11 mouse cellular contexts compared by ENCODE assay signal in the genomic region with DNA sequence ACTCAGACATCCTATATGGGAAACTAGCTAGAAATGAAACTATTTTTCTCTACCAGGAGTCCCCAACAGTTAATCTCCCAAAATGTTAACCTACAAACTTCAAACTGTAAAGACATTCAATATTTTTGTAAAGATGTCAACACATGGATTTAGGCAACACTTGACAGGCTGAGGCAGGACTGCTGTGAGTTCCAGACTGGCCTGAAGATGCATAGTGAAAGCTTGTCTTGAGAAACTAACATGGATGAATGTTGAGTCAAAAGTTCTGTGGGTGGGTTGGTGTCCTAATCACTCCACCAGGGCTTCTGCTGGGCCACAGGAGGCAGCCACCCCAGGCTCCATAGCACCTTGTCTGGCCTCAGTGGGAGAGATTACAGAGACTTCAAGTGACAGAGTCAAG. TPM values are rescaled to one million over a fixed set of nuclear protein-coding genes. Genes with fewer than 3 reads are reported as not detected.
DNase-seq lines count a peak whose midpoint lies in the region; ATAC-seq lines count a peak whose summit lies in the region.
"Had no signal": no experiment of that assay in that cellular context is flagged by ENCODE, and none has a peak within 500 bp of the region (broad histone marks: within the 10 kb centered on the region; RNA-seq: fewer than 3 reads in every experiment).

No protein-coding gene starts in this region.

- no peak for DNase-seq in kidney, postnatal 4 days
- no peak for DNase-seq in embryonic facial prominence, embryonic 11.5 days (ENCODE audit: low spot score)
- no peak for DNase-seq in gastrocnemius, postnatal 10 days
- DNase-seq in gastrocnemius, postnatal 25 days: no peak
- DNase-seq: retina, postnatal 1 day had no signal

- peaks cover 29% of the 10 kb centered on the region for H3K4me1 ChIP-seq in kidney, embryonic 16.5 days (ENCODE audit: insufficient read depth, low read length)
- no peaks in the 10 kb centered on the region for H3K4me1 ChIP-seq in embryonic facial prominence, embryonic 11.5 days (ENCODE audit: control insufficient read depth, insufficient read depth, low read length)
- H3K4me1 ChIP-seq in hindbrain, embryonic 12.5 days: peaks cover 24% of the 10 kb centered on the region

- no peaks in the 10 kb centered on the region for H3K27me3 ChIP-seq in kidney, embryonic 16.5 days (ENCODE audit: insufficient read depth, low read length)
- H3K27me3 ChIP-seq in embryonic facial prominence, embryonic 11.5 days (ENCODE audit: control insufficient read depth, insufficient read depth, low read length): no peaks in the 10 kb centered on the region
- H3K27me3 ChIP-seq in hindbrain, embryonic 12.5 days: no peaks in the 10 kb centered on the region

- no peaks in the 10 kb centered on the region for H3K9me3 ChIP-seq in kidney, embryonic 16.5 days (ENCODE audit: low read length)
- no peaks in the 10 kb centered on the region for H3K9me3 ChIP-seq in embryonic facial prominence, embryonic 11.5 days (replicated peaks; ENCODE audit: control insufficient read depth, low read length)
- H3K9me3 ChIP-seq in hindbrain, embryonic 12.5 days (replicated peaks): no peaks in the 10 kb centered on the region
- H3K9me3 ChIP-seq: heart, embryonic 10.5 days had no signal

- no peak overlapping the region for H3K9ac ChIP-seq in kidney, embryonic 16.5 days (replicated peaks; ENCODE audit: low read length)
- no peak overlapping the region for H3K9ac ChIP-seq in embryonic facial prominence, embryonic 11.5 days (replicated peaks; ENCODE audit: low read length)
- H3K9ac ChIP-seq in hindbrain, embryonic 12.5 days: no peak overlapping the region

- no peaks in the 10 kb centered on the region for H3K36me3 ChIP-seq in kidney, embryonic 16.5 days (ENCODE audit: insufficient read depth, low read length)
- H3K36me3 ChIP-seq in embryonic facial prominence, embryonic 11.5 days (replicated peaks; ENCODE audit: control insufficient read depth, insufficient read depth, low read depth, low read length): no peaks in the 10 kb centered on the region
- no peaks in the 10 kb centered on the region for H3K36me3 ChIP-seq in hindbrain, embryonic 12.5 days
- no peaks in the 10 kb centered on the region for H3K36me3 ChIP-seq in macrophage (ENCODE audit: inconsistent target)

- ATAC-seq in kidney, embryonic 16.5 days (ENCODE audit: low FRiP score, low TSS enrichment): no peak
- no peak for ATAC-seq in embryonic facial prominence, embryonic 11.5 days (replicated peaks; ENCODE audit: insufficient number of reproducible peaks, low FRiP score, low TSS enrichment, low read depth)
- ATAC-seq in hindbrain, embryonic 12.5 days (ENCODE audit: low FRiP score): no peak
- ATAC-seq in CD4-positive, CD25-positive, alpha-beta regulatory T cell, adult 4 months: no peak

- no peak overlapping the region for H3K4me3 ChIP-seq in kidney, embryonic 16.5 days (ENCODE audit: low read length)
- H3K4me3 ChIP-seq in embryonic facial prominence, embryonic 11.5 days (ENCODE audit: low read depth, low read length): no peak overlapping the region
- no peak overlapping the region for H3K4me3 ChIP-seq in hindbrain, embryonic 12.5 days
- peak overlapping the region; percentile 83 for H3K4me3 ChIP-seq in macrophage (ENCODE audit: inconsistent target)

- H3K27ac ChIP-seq in kidney, embryonic 16.5 days (ENCODE audit: low read length): no peak overlapping the region
- no peak overlapping the region for H3K27ac ChIP-seq in embryonic facial prominence, embryonic 11.5 days (replicated peaks; ENCODE audit: low read depth, low read length)
- no peak overlapping the region for H3K27ac ChIP-seq in hindbrain, embryonic 12.5 days
- H3K27ac ChIP-seq in macrophage: peak overlapping the region; percentile 92
- H3K27ac ChIP-seq: heart, embryonic 10.5 days had no signal

- peak overlapping the region; percentile 63 for H3K4me2 ChIP-seq in kidney, embryonic 16.5 days (replicated peaks; ENCODE audit: low read depth, low read length)
- peak overlapping the region; percentile 2; the same call in 1 of the 2 replicates for H3K4me2 ChIP-seq in embryonic facial prominence, embryonic 11.5 days (ENCODE audit: low read depth, low read length)
- peak overlapping the region; percentile 67 for H3K4me2 ChIP-seq in hindbrain, embryonic 12.5 days (replicated peaks)

- peaks cover 68% of the 10 kb centered on the region for H3K79me2 ChIP-seq in macrophage (ENCODE audit: inconsistent target)

RNA-seq across cellular contexts. Expression of gene Cbl, which starts 2.2 kb away (rescaled TPM):
- polyA plus RNA-seq in kidney, embryonic 16.5 days (2015; fragmentation: Nextera tagmentation; extraction: Ambion mirVana): 17.6 and 24.0 TPM in 2 replicates
- 16.4 and 17.4 TPM in 2 replicates for polyA plus RNA-seq in embryonic facial prominence, embryonic 11.5 days (2014; fragmentation: Nextera tagmentation; extraction: Ambion mirVana)
- 26.2 and 30.5 TPM in 2 replicates for polyA plus RNA-seq in hindbrain, embryonic 12.5 days (2016; fragmentation: Nextera tagmentation; extraction: Ambion mirVana)
- total RNA-seq in macrophage (2018; cell fraction: chromatin; rRNA removed): 100 to 1,000 TPM in 25 of 26 experiments, 10 to 100 TPM in 1; 75.2 to 374 (median 276) TPM
- total RNA-seq in macrophage (2018; cell fraction: cytosol; rRNA removed): 100 to 1,000 TPM in 11 of 26 experiments, 10 to 100 TPM in 15; 77.0 to 120 (median 98.9) TPM
- total RNA-seq in macrophage (2018; cell fraction: nucleus; rRNA removed): 100 to 1,000 TPM; 148 to 240 (median 196) TPM
- 37.9 to 51.2 TPM (median 42.7 TPM) in 3 replicates for polyA plus RNA-seq in macrophage (2018)
- polyA plus RNA-seq in CD4-positive, CD25-positive, alpha-beta regulatory T cell, adult 4 months (2017; shearing (Covaris generic)): 10 to 100 TPM; 22.7 to 23.0 TPM
- 10 to 100 TPM; 15.8 to 22.1 TPM for total RNA-seq in gastrocnemius, postnatal 10 days (2021)
- 1 to 10 TPM; 9.2 to 9.4 TPM for total RNA-seq in gastrocnemius, postnatal 25 days (2021)

RNA-seq across cellular contexts. Expression of gene Ccdc153, which starts 8.9 kb away (rescaled TPM):
- polyA plus RNA-seq in kidney, embryonic 16.5 days (2015; fragmentation: Nextera tagmentation; extraction: Ambion mirVana): not detected in 2 replicates
- polyA plus RNA-seq in embryonic facial prominence, embryonic 11.5 days (2014; fragmentation: Nextera tagmentation; extraction: Ambion mirVana): not detected in 2 replicates
- polyA plus RNA-seq in hindbrain, embryonic 12.5 days (2016; fragmentation: Nextera tagmentation; extraction: Ambion mirVana): not detected in 2 replicates
- not detected for total RNA-seq in macrophage (2018; cell fraction: chromatin; rRNA removed)
- total RNA-seq in macrophage (2018; cell fraction: cytosol; rRNA removed): not detected
- total RNA-seq in macrophage (2018; cell fraction: nucleus; rRNA removed): not detected
- polyA plus RNA-seq in macrophage (2018): not detected in 3 replicates
- not detected for polyA plus RNA-seq in CD4-positive, CD25-positive, alpha-beta regulatory T cell, adult 4 months (2017; shearing (Covaris generic))
- not detected for total RNA-seq in gastrocnemius, postnatal 10 days (2021)
- total RNA-seq in gastrocnemius, postnatal 25 days (2021): not detected
- polyA plus RNA-seq: heart, embryonic 10.5 days; limb, embryonic 11.5 days had no signal

RNA-seq across cellular contexts. Expression of gene Pdzd3, which starts 19.7 kb away (rescaled TPM):
- 13.3 and 14.1 TPM in 2 replicates for polyA plus RNA-seq in kidney, embryonic 16.5 days (2015; fragmentation: Nextera tagmentation; extraction: Ambion mirVana)
- polyA plus RNA-seq in embryonic facial prominence, embryonic 11.5 days (2014; fragmentation: Nextera tagmentation; extraction: Ambion mirVana): not detected in 2 replicates
- 0.15 TPM in 1 of 2 replicates, not detected in the other for polyA plus RNA-seq in hindbrain, embryonic 12.5 days (2016; fragmentation: Nextera tagmentation; extraction: Ambion mirVana)
- 1 to 10 TPM in 1 of 26 experiments, under 1 TPM in 3, not detected in 22; 0.30 to 1.3 (median 0.36) TPM for total RNA-seq in macrophage (2018; cell fraction: chromatin; rRNA removed)
- total RNA-seq in macrophage (2018; cell fraction: cytosol; rRNA removed): under 1 TPM in 2 of 26 experiments, not detected in 24; 0.09 to 0.19 TPM
- under 1 TPM in 4 of 26 experiments, not detected in 22; 0.22 to 0.30 (median 0.27) TPM for total RNA-seq in macrophage (2018; cell fraction: nucleus; rRNA removed)
- not detected in 3 replicates for polyA plus RNA-seq in macrophage (2018)
- polyA plus RNA-seq in CD4-positive, CD25-positive, alpha-beta regulatory T cell, adult 4 months (2017; shearing (Covaris generic)): not detected
- 1 to 10 TPM; 1.2 to 1.4 TPM for total RNA-seq in gastrocnemius, postnatal 10 days (2021)
- under 1 TPM; 0.99 to 1.00 TPM for total RNA-seq in gastrocnemius, postnatal 25 days (2021)
- polyA plus RNA-seq: heart, embryonic 10.5 days had no signal

RNA-seq across cellular contexts. Expression of gene Nlrx1, which starts 36.8 kb away (rescaled TPM):
- 6.6 and 7.9 TPM in 2 replicates for polyA plus RNA-seq in kidney, embryonic 16.5 days (2015; fragmentation: Nextera tagmentation; extraction: Ambion mirVana)
- polyA plus RNA-seq in embryonic facial prominence, embryonic 11.5 days (2014; fragmentation: Nextera tagmentation; extraction: Ambion mirVana): 2.6 TPM in 2 replicates
- polyA plus RNA-seq in hindbrain, embryonic 12.5 days (2016; fragmentation: Nextera tagmentation; extraction: Ambion mirVana): 5.1 and 5.6 TPM in 2 replicates
- total RNA-seq in macrophage (2018; cell fraction: chromatin; rRNA removed): 10 to 100 TPM in 11 of 26 experiments, 1 to 10 TPM in 15; 1.5 to 18.3 (median 9.0) TPM
- 10 to 100 TPM in 15 of 26 experiments, 1 to 10 TPM in 11; 3.6 to 17.9 (median 11.1) TPM for total RNA-seq in macrophage (2018; cell fraction: cytosol; rRNA removed)
- 10 to 100 TPM in 13 of 26 experiments, 1 to 10 TPM in 13; 2.4 to 20.7 (median 10.1) TPM for total RNA-seq in macrophage (2018; cell fraction: nucleus; rRNA removed)
- polyA plus RNA-seq in macrophage (2018): 3.3 to 8.7 TPM (median 6.8 TPM) in 3 replicates
- 1 to 10 TPM; 3.7 to 7.3 TPM for polyA plus RNA-seq in CD4-positive, CD25-positive, alpha-beta regulatory T cell, adult 4 months (2017; shearing (Covaris generic))
- 10 to 100 TPM; 21.6 to 23.0 TPM for total RNA-seq in gastrocnemius, postnatal 10 days (2021)
- 10 to 100 TPM; 18.6 to 21.1 TPM for total RNA-seq in gastrocnemius, postnatal 25 days (2021)

RNA-seq across cellular contexts. Expression of gene Abcg4, which starts 56.8 kb away (rescaled TPM):
- 2.8 TPM in 2 replicates for polyA plus RNA-seq in kidney, embryonic 16.5 days (2015; fragmentation: Nextera tagmentation; extraction: Ambion mirVana)
- 1.6 and 2.0 TPM in 2 replicates for polyA plus RNA-seq in embryonic facial prominence, embryonic 11.5 days (2014; fragmentation: Nextera tagmentation; extraction: Ambion mirVana)
- 12.9 and 13.5 TPM in 2 replicates for polyA plus RNA-seq in hindbrain, embryonic 12.5 days (2016; fragmentation: Nextera tagmentation; extraction: Ambion mirVana)
- 1 to 10 TPM in 5 of 26 experiments, under 1 TPM in 11, not detected in 10; 0.22 to 2.5 (median 0.71) TPM for total RNA-seq in macrophage (2018; cell fraction: chromatin; rRNA removed)
- total RNA-seq in macrophage (2018; cell fraction: cytosol; rRNA removed): under 1 TPM in 4 of 26 experiments, not detected in 22; 0.05 to 0.19 (median 0.08) TPM
- total RNA-seq in macrophage (2018; cell fraction: nucleus; rRNA removed): 1 to 10 TPM in 3 of 26 experiments, under 1 TPM in 12, not detected in 11; 0.24 to 1.6 (median 0.67) TPM
- not detected in 3 replicates for polyA plus RNA-seq in macrophage (2018)
- polyA plus RNA-seq in CD4-positive, CD25-positive, alpha-beta regulatory T cell, adult 4 months (2017; shearing (Covaris generic)): not detected
- 1 to 10 TPM in 1 of 2 experiments, under 1 TPM in 1; 0.68 to 1.3 TPM for total RNA-seq in gastrocnemius, postnatal 10 days (2021)
- under 1 TPM; 0.15 to 0.62 TPM for total RNA-seq in gastrocnemius, postnatal 25 days (2021)

Comparison
In these comparisons a context has a peak if more than half of its experiments do, and no peak if none do; other contexts are left out.
1. H3K4me2 ChIP-seq: peak in every context shown above with its lines; median percentile 67 in hindbrain, embryonic 12.5 days; 63 in kidney, embryonic 16.5 days; 2 in embryonic facial prominence, embryonic 11.5 days.
2. RNA of gene Pdzd3, which starts 19.7 kb away (polyA plus RNA-seq): 13.3 to 14.1 TPM in kidney, embryonic 16.5 days; not detected in CD4-positive, CD25-positive, alpha-beta regulatory T cell, adult 4 months, 0.15 TPM in hindbrain, embryonic 12.5 days, not detected in embryonic facial prominence, embryonic 11.5 days and not detected in macrophage; every median in the first group is over 10 times any median in the second.